Comparison of ENCODE assay signal across 10 mouse cellular contexts in genomic region chr19:38482406-38483181, GRCm38 (mm10). TPM values are rescaled to one million over a fixed set of nuclear protein-coding genes. Genes with fewer than 3 reads are reported as not detected.
DNase-seq lines count a peak whose midpoint lies in the region; ATAC-seq and TF ChIP-seq lines count a peak whose summit lies in the region.
"Had no signal": no experiment of that assay in that cellular context is flagged by ENCODE, and none has a peak within 500 bp of the region (broad histone marks: within the 10 kb centered on the region; RNA-seq: fewer than 3 reads in every experiment).

No protein-coding gene starts in this region.

- H3K9ac ChIP-seq in heart, postnatal 0 days (replicated peaks; ENCODE audit: low read depth, low read length), result peak overlapping the region; percentile 41; the same call in 1 of the 2 replicates
- H3K9ac ChIP-seq in midbrain, embryonic 11.5 days (ENCODE audit: low read length), result no peak overlapping the region

- peak overlapping the region; percentile 71 for H3K4me2 ChIP-seq in heart, postnatal 0 days (ENCODE audit: low read depth, low read length)
- peak overlapping the region; percentile 97 for H3K4me2 ChIP-seq in midbrain, embryonic 11.5 days

- H3K9me3 ChIP-seq in heart, postnatal 0 days (replicated peaks; ENCODE audit: control insufficient read depth, low read length), result no peaks in the 10 kb centered on the region
- H3K9me3 ChIP-seq in midbrain, embryonic 11.5 days (ENCODE audit: control insufficient read depth, low read length), result no peaks in the 10 kb centered on the region

- peaks cover 30% of the 10 kb centered on the region for H3K4me1 ChIP-seq in heart, postnatal 0 days (ENCODE audit: control insufficient read depth, insufficient read depth)
- H3K4me1 ChIP-seq in midbrain, embryonic 11.5 days (ENCODE audit: control insufficient read depth, insufficient read depth, low read length), result peaks cover 40% of the 10 kb centered on the region

- peak; percentile 32 for DNase-seq in embryo, embryonic 10.5 days (ENCODE audit: low spot score)
- DNase-seq in embryo, embryonic 9.5 days (ENCODE audit: extremely low spot score), result no peak
- DNase-seq in Muller cell, postnatal 12 days (ENCODE audit: inconsistent ontology term), result peak; percentile 35
- DNase-seq in heart, postnatal 0 days (ENCODE audit: low spot score), result no peak
- DNase-seq in midbrain, embryonic 11.5 days (ENCODE audit: low spot score, missing footprints), result no peak
- no peak for DNase-seq in urinary bladder, adult 2 months (ENCODE audit: low spot score)
- no peak for DNase-seq in testis, postnatal 10 days (ENCODE audit: low spot score)
- no peak for DNase-seq in T-cell, adult 2 months (ENCODE audit: low spot score)
- DNase-seq: cerebellum, postnatal 14 days had no signal

- 35% methylated on average over 19 of the region's 19 CpGs for WGBS in heart, postnatal 0 days
- 22% methylated on average over 19 of the region's 19 CpGs for WGBS in midbrain, embryonic 11.5 days

- ATAC-seq in heart, postnatal 0 days (ENCODE audit: insufficient read depth, low read depth), result no peak
- no peak for ATAC-seq in midbrain, embryonic 11.5 days (ENCODE audit: low FRiP score)

- peak overlapping the region; percentile 76 for H3K4me3 ChIP-seq in heart, postnatal 0 days (ENCODE audit: low read depth, low read length)
- peak overlapping the region; percentile 12; the same call in 1 of the 2 replicates for H3K4me3 ChIP-seq in midbrain, embryonic 11.5 days (ENCODE audit: low read depth, low read length)
- H3K4me3 ChIP-seq: myocyte had no signal

- no peak for TF ChIP-seq EP300 in heart, postnatal 0 days (IDR thresholded peaks at IDR 0.05; ENCODE audit: low read depth)

- H3K27me3 ChIP-seq in heart, postnatal 0 days (ENCODE audit: control insufficient read depth, insufficient read depth, low read length), result no peaks in the 10 kb centered on the region
- H3K27me3 ChIP-seq in midbrain, embryonic 11.5 days (ENCODE audit: control insufficient read depth, insufficient read depth, low read length), result peaks cover 24% of the 10 kb centered on the region

- H3K27ac ChIP-seq in heart, postnatal 0 days (ENCODE audit: low read depth), result no peak overlapping the region
- H3K27ac ChIP-seq in midbrain, embryonic 11.5 days (ENCODE audit: low read depth, low read length), result no peak overlapping the region

- H3K36me3 ChIP-seq in heart, postnatal 0 days (replicated peaks; ENCODE audit: control insufficient read depth, insufficient read depth, low read length), result no peaks in the 10 kb centered on the region
- H3K36me3 ChIP-seq in midbrain, embryonic 11.5 days (ENCODE audit: control insufficient read depth, insufficient read depth, low read length), result no peaks in the 10 kb centered on the region

- TF ChIP-seq CTCF in heart, postnatal 0 days (IDR thresholded peaks at IDR 0.05; ENCODE audit: low read depth), result no peak

RNA-seq across cellular contexts. Expression of gene Plce1, which starts 1.7 kb away (rescaled TPM):
- 18.2 and 32.1 TPM in 2 replicates for total RNA-seq in heart, postnatal 0 days (2014; rRNA removed; ENCODE audit: low replicate concordance)
- polyA plus RNA-seq in heart, postnatal 0 days (2015; fragmentation: Nextera tagmentation; extraction: Ambion mirVana), result 5.2 and 5.7 TPM in 2 replicates
- polyA plus RNA-seq in midbrain, embryonic 11.5 days (2014; fragmentation: Nextera tagmentation; extraction: Ambion mirVana), result 4.1 and 4.3 TPM in 2 replicates
- 15.5 and 16.2 TPM in 2 replicates for polyA plus RNA-seq in urinary bladder, adult 2 months (2012; rRNA removed)

Comparison
In these comparisons a context has a peak if more than half of its experiments do, and no peak if none do; other contexts are left out.
1. DNase-seq: peak in embryo, embryonic 10.5 days (single experiment) and Muller cell, postnatal 12 days (single experiment); none in embryo, embryonic 9.5 days (single experiment), heart, postnatal 0 days (single experiment), midbrain, embryonic 11.5 days (single experiment), urinary bladder, adult 2 months (single experiment), testis, postnatal 10 days (single experiment) and T-cell, adult 2 months (single experiment).